Comparison of ENCODE assay signal across 14 mouse cellular contexts in the genomic region with DNA sequence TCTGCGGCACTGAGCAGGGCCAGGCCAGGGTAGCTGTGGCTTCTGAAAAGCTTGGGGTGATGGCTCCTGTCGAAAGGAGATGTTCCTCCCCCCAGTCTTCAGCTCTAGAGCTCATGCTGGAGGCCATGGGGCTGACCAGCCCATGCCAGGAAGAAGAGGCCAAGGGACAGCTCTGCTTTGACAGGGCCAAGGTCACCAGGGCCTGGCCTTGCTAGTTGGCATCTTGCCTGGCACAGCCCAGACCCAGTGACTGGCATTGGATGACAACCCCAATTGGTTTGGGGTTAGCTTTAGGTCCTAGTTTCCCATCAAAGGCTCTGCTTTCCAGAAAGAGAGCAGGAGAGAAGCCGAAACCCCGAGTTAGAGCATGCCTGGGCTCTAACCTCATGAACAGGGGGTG.
"Had no signal": no experiment of that assay in that cellular context is flagged by ENCODE, and none has a peak within 500 bp of the region (broad histone marks: within the 10 kb centered on the region; RNA-seq: fewer than 3 reads in every experiment).

No protein-coding gene starts in this region.

- H3K4me3 ChIP-seq: layer of hippocampus, adult 2 months; limb, embryonic 10.5 days; limb, embryonic 13.5 days; liver, embryonic 13.5 days; midbrain, embryonic 13.5 days had no signal

- DNase-seq: kidney, postnatal 25 days; layer of hippocampus, adult 9-11 months; liver; liver, embryonic 13.5 days; lung, embryonic 14.5 days; thymus, adult 2 months; thymus, postnatal 14 days; thymus, postnatal 4 days had no signal

- H3K27ac ChIP-seq: kidney, postnatal 0 days; layer of hippocampus, adult 2 months; limb, embryonic 10.5 days; limb, embryonic 13.5 days; liver, embryonic 13.5 days; macrophage; midbrain, embryonic 13.5 days had no signal
